Mouse (Mus musculus): Measurements from ENCODE around the gene Gm10282.
A peak's percentile ranks its signal among the peaks of the same experiment; 100 is the strongest.

Gene Gm10282

DNA sequence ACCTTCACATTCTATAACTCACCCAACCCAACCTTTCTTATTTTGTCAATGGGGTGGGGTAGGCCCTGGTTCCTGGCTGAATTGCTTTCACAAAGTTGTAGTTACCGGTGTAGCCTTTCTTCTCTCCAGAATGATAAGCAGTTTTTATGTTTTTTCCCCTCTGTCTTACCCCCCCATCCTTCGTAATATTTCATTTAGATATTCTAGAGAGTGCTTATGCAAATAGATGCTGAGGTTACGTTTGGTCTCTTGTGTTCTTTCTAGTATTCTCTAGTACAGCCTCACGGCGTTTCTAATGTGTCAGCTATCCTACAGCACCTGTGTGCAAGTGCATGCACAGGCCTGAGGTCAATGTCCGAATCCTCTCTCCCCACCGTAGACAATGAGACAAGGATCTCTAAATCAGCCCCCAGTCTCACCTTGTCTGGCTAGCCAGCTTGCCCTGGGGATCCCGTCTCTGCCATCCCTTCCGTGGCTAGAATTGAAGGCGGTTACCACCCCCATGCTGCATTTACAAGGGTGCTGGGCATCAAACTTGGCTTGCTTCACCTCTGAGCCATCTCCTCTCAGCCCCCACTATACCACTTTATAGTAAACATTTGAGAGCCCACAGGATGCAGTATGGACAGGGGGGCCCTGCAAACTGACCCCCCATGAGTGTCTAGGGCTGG, 19.1 kb upstream of the Gm10282 start:
- DNase-seq (ENCODE audit: low spot score in 2 of 2): peak in 1 of 2 experiments; percentile 45

DNA sequence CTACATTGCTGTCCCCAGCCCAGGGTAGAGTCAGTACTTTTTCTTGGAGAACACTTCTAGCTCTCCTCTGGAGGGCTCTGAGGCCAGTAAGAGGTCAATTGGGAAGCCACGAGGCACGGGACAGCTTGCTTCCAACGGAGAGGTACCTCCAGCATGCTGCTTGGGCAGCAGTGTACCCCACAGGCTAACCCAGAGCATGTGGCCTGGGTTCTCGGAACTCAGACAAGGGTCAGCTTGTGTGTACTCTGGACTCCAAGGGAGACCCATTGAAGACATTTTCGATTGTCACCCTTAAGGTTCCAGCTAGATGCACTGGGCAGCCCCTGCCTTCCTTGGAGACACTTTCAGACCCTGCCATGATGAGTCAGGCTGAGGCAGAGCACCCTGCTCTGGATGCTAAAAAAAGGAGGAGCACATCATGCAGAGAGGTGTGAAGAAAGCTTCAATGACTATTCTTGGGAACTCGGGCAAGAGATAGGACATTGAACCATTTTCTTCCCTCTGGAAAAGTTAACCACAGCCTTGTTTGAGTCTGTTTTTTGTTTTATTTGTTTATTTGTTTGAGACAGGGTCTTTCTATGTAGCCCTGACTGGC, 18.2 kb upstream of the Gm10282 start:
- DNase-seq (ENCODE audit: low spot score in 2 of 2): peak; percentile 38 to 44

DNA sequence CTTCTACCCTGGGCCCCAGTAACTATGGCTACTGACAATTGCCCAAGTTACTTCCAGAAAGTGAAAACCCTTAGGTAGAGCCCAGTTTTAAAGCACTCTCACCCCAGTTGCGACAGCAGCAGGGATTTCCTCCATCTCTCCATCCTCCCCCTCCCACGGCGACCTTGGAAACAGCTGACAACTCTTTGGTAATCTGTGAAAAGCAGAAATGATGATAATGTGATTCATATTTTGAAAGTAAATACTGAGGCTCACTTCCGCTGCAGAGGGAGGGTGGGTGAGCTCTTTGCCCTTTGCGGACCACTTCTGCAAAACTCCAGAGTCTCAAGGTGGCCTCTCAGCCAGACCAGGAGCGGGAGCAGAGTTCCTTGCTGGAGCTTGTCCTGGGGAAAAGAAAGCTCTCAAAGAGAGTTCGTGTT, 17.4 kb upstream of the Gm10282 start:
- peak; percentile 75 to 78 for DNase-seq (ENCODE audit: low spot score in 2 of 2)

DNA sequence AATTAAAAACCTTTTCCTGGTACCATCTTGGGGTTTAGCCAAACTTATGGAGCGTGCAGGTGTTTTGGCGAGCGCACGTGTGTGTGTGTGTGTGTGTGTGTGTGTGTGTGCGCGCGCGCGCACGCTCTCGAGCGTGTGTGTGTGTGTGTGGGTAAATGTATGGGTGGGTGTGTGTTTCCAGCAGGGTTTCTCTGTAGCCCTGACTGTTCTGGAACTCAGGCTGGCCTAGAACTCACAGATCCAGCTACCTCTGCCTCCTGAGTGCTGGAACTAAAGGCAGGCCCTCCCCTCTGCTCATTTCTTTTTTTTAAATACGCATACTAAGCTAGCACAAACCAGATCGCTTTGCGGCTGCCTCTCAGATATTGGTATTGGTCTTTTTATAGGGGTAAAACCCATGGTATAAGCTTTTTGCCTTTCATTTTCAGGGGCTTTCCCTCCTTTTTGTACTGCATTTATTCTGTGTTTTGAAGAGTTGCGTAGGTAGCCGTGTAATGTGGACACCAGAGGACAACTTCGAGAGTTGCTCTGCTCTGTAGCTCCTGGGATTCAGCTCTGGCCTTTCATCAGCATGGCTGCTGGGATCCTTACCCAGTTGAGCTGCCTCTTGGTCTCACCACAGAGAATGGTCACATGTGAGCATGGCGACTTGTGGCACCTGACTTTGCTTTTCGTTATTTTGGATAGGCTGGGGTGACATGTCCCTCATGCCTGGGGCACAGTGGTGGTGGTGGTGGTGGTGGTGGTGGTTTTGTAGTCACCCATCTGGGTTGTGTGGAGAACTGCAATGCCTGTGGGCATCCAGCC, 16.8 kb upstream of the Gm10282 start:
- no peak for DNase-seq (ENCODE audit: low spot score in 2 of 2)

DNA sequence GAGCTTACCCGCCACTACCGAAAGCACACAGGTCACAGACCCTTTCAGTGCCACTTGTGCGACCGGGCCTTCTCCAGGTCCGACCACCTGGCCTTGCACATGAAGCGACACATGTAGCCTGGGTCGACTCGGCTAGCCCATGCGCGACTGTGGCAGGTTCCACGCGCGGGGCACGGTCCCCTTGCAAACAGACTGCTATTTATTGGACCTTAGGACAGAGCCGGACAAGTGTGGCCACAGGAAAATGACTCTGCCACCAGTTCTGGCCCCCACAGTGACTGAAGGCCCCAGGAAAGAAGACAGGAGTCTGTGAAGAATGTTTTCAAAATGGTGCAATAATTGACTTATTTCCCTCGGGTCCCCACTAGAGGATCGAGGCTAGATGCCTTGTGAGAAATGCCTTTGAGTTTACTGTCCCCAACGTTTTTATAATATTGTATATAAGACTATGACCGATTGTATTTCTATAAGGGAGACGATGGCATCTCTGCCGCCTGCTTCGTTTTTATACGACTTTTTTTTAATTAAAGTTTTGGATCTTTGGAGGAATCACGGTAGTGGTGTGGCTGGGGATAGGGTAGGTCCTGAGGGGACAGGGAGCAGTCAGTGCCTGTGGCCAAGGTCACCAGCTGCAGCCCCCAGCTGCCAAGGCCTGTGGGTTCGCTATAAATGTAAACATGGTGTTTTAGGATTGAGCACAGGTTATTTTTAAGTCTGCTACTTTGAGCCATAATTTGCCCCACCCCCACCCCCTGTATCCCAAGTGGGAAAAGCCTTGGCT, 15.9 kb upstream of the Gm10282 start:
- peak in 1 of 2 experiments; percentile 33 for DNase-seq (ENCODE audit: low spot score in 2 of 2)

DNA sequence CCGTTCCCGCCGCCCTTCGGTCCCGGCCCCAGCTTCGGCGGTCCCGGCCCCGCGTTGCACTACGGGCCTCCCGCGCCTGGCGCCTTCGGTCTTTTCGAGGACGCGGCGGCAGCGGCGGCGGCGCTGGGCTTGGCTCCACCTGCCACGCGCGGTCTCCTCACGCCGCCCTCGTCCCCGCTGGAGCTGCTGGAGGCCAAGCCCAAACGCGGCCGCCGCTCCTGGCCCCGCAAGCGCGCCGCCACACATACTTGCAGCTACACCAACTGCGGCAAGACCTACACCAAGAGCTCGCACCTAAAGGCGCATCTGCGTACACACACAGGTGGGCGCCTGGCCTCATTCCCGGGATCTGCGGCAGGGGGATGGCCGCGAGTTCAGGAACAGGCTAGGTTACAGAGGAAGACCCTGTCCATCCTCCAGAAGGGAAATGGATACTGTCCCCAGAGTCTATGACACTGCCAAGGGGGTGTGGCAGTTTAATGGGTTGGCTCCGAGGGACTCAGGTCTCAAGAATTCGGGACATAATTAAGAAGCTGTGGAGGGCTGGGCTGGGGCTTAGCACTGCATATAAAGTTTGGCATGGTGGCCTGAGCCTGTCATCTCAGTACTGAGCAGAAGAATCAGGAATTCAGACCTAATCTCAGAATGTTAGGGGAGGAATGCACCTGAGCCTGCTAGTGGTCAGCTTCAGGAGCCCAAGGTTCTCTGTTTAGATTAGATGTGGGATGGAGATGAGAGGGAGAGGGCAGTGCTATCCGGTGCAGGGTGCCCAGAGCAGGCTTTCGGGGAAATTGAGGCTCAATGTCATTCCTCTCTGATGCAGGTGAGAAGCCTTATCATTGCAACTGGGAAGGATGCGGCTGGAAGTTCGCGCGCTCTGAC, 15.1 kb upstream of the Gm10282 start:
- peak; percentile 51 to 62 for DNase-seq (ENCODE audit: low spot score in 2 of 2)

DNA sequence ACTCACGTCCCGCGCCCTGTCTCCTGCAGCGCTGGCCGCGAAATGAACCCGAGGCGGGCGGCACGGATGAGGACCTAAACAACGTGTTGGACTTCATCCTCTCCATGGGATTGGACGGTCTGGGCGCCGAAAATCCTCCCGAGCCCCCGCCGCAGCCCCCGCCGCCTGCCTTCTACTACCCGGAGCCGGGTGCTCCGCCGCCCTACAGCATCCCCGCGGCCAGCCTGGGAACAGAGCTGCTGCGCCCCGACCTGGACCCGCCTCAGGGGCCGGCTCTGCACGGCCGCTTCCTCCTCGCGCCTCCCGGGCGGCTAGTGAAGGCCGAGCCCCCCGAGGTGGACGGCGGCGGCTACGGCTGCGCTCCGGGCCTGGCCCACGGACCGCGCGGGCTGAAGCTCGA, 14.3 kb upstream of the Gm10282 start:
- no peak for DNase-seq (ENCODE audit: low spot score in 2 of 2)

DNA sequence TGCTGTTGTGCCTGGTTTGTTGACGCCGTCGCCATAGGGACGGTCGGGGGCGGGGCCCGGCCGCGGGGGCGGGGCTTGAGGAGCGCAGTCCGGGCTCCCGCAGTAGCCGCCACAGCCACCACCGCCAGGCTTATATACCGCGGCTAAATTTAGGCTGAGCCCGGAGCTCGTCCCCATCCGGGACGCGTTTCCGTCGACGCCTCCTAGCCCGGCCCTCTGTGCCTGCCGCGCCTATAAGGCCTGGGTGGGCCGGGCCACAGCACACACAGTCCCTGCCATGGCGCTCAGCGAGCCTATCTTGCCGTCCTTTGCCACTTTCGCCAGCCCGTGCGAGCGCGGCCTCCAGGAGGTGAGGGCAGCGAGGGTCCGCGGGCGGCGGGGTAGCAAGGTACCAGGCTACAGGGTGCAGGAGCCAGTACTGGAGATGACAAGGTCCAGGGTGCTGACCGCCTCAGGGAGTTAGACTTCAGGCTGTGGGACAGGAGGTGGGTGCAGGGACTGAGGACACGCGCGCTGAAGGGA, 13.8 kb upstream of the Gm10282 start, which contains the start of gene Klf2:
TSS of gene Klf2 (plus strand) at position 233 of the 522 bp plus-strand sequence.
- DNase-seq (ENCODE audit: low spot score in 2 of 2): peak; percentile 99

DNA sequence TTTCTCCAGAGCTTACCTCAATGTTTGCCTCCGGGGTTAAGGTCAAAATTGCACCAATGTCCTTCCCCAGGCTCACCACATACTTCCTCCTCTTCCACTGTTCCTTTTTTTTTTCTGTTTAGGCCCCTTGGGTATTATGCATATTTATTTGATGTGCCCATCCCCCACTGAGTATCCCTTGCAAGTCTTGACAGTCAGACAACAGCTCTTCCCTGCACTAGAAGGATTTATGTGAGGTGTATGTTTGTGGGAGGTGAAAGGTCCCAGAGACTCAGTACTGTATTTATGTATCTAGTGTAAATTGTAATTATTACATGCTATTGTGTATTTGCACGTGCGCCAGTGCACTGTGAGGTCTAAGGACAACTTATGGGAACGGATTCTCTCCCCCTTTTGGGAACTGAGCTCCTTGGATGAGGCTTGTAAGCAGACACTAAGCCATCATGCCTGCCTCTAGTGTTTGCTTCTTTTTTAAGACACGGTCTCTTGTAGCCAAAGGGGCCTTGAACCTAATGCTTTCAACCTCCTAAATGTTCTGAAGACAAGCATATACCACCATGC, 12.8 kb upstream of the Gm10282 start:
- peak in 1 of 2 experiments; percentile 57 for DNase-seq (ENCODE audit: low spot score in 2 of 2)

DNA sequence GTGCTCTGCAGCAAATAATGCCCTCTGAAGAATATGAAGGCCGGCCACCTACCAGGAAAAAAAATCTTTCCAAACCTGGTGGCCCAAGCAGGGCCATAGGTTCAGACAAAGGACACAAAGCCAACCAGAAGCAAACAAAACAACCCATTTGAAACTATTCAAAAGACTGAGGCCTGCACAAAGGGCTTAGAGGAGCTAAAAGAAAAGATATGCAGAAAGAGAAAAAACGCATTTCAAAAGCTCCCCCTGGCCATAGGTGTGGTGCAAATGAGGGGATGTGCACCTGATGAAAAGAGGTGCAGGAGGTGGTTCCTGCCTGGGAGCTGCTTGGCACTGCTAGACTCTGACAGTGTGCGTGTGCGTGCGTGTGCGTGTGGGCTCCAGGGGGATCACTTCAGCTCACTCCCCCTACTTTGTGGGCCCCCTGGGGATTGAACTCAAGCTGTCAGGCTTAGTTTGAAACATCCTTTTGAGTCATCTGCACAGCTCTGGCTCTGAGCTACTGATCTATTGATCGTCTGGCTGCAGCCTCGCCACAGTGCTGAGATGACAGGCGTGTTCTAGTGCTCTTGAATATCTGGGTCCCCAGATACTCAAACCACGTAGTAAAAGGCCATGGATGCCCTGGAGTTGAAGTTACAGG, 11.1 kb upstream of the Gm10282 start:
- DNase-seq (ENCODE audit: low spot score in 2 of 2): no peak

DNA sequence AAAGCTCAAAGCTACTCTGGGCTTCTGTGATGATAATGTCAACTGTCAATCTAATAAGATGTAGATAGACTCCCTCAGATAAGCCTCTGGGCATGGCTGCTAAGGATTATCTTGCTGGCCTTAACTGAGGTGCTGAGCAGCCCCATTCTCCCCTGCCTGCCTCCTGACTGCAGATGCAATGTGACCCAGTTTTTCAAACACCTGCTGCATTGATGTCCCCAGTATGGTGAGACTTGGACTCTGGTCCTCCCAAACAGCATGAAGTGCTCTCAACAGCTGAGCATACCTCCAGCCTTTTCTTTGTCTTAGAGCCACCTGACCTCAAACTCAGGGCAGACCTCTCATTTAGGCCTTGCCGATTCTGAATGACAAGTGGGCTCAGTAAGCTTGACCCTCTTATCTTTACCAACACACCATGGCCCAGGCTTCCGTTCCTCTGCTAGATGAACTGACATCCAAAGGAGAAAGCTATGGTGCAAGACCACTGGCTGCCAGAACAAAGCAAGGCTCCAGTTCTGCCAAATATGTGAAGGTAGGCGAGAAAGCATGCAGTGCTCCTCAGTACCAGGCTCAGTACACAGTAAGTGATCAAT, 8.0 kb upstream of the Gm10282 start:
- no peak for DNase-seq (ENCODE audit: low spot score in 2 of 2)

DNA sequence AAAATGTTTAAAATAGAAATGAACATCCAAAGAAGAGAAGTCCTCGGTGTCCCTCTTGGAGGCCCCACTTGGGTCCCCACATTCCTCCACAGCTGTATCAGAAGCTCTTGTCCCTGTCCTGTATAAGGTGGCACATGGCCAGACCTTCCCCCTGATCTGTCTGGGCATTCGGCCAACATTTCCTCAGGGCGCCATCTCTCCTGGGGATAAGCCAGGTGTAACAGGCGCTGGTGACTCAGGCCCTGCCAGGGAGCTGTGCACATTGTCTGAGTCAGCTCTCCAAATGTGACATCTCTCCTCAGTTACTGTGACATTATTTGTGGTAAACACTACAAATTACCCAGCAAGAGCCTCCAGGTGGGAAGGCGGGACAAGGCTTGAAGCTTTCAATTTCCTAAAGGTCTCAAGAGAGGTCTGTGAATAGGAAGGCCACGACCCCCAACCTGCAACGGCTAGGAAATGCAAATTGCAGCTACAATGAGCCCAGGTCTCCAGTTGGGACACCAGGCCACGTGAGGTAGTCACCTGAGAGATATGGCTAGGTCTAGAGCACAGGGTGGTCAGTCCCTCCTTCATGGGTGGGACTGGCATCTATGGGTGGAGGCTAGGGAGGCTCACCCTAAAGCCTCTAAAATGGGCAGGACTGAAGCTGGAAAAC, 5.9 kb upstream of the Gm10282 start:
- DNase-seq (ENCODE audit: low spot score in 2 of 2): peak; percentile 90 to 92

DNA sequence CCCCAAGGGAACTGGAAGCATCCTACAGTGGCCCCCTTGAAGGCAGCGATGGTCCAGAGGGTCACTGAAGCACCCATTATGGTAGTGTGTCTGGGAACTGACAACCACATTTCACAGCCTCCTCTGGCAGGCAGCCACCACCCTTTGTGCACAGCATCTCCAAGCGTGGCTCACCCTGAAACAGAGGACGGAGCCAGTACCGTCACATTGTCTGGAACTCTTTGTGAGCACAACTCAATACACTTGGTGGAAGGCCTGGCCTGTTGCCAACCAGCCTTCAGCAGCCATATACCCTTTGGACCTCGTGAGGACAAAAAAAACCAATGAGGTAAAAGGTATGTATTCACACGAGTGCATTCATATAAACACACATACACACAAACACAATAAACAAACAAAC, 3.2 kb upstream of the Gm10282 start:
- DNase-seq (ENCODE audit: low spot score in 2 of 2): peak; percentile 57 to 72

DNA sequence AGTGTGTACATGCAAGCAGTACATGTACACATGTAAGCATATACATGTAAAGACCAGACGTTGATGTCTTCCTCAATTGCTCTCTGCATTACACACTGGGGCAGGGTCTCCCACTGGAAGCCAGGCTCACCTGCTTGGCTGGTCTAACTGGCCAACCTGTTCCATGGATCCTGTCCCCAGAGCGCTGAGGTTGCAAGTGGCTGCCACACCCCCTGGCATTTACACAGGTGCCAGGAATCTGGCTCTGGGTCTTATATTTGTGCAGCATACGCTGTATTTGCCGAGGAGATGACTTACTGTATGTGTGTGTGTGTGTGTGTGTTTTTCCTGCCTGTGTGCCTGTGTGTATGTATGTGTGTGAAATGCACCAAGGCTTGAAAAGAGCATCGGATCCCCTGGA, 1.9 kb upstream of the Gm10282 start:
- DNase-seq (ENCODE audit: low spot score in 2 of 2): no peak

DNA sequence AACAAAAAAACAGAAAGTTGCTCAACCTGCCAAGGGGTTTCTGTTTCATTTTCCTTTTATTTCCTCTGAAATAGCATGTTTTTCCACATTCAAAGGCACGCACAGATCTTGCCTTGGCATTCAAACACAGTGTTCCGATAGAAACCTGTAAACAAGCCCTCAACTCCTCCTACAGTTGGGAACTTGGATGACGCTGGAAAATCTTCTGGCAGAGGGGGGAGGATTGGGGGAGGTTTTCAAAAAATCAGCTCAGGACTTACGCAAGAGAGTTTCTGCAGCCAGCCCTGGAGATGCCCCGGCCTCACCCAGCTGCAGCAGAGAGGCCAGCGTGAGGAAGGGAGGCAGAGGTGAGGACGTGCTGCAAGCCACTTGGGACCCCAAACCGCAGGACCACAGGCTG, 1.4 kb downstream of the Gm10282 start:
- peak; percentile 91 for DNase-seq (ENCODE audit: low spot score in 2 of 2)

DNA sequence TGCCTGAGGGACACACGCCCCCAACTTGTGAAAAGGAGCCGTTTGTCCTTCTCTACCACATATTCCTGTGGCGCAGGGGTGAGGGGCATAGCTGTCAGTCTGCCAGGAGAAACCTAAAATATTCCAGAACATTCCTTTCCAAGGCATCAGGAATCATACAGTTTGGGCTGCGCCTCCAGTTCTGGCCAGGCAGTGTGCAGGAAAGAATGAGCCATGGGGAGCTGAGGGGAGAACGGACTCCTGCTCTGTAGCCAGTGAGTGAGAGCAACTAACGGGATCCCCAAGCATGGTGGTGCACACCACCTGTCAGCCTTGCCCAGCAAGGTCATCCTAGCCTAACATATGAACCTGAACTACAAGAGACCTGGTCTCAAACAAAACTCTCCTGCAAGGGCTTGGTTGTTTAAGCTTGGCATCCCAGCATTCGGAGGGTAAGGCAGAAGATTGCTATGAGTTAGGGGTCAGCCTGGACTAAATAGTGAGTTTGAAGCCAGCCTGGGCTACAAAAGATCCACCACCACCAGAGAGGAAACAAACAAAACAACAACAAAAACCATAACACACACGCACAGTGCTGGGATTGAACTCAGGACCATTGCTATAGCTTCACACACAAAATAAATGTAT, 2.0 kb downstream of the Gm10282 start:
- peak; percentile 37 to 46 for DNase-seq (ENCODE audit: low spot score in 2 of 2)

DNA sequence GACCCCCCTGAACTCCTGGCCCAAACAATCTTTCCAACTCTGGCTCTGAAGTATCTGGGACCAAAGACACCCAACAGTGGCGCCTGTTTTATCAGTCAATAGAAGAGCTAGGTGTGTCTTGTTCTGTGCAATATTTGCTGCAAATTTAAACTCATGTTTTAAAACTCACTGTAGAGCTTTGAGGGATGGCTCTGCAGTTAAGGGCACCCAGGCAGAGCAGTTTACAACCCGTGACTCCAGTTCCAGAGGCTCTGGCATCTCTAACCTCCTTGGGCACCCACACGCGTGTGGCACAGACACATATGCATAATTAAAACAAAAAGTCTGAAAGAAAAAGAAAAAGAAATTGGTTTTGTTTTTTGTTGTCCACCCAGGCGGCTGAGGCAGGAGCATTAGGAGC, 3.6 kb downstream of the Gm10282 start:
- no peak for DNase-seq (ENCODE audit: low spot score in 2 of 2)

DNA sequence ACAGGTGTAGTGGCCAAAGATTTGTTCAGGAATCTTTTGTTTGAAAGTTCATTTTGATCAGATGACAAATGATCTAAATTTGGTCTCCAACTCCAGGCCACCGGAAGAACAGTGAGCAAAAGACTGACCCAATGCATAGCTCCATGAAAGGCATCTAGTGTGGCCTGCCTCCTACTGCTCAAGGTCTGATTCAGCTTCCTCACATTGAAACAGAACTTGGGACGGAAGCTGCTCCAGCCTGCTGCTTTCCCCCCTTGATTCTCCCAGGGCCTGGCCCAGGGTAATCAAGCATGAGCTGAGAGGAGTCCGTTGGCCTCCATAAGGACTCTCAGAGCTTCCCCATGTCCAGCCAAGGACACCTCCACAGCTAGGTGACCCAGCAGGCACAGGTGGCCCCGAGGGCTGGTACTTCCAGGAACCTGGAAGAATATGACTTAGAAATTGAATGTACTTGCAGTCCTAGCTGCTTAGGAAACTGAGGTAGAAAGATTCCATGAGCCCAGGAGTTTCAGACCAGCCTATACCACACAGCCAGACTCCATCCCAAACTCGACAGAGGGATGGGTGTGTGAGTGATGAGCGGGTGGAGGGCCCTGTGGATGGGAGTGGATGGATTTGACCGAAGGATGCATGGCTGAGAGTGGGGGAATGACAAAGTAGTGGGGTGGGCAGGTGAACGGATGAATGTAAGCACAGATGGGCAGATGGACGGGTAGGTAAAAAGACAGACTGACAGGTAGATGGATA, 4.2 kb downstream of the Gm10282 start:
- peak in 1 of 2 experiments; percentile 56 for DNase-seq (ENCODE audit: low spot score in 2 of 2)
